Mouse (Mus musculus): ENCODE measurements around the gene Pfdn2.

GRCm38 (mm10) chr1:171387099-171387498 is 41.6 kb downstream of the Pfdn2 start:
- TF ChIP-seq EP300 (IDR thresholded peaks at IDR 0.05; ENCODE audit: low read depth) = no peak
- TF ChIP-seq CTCF (IDR thresholded peaks at IDR 0.05; ENCODE audit: low read depth) = peak; percentile 54
